Mouse (Mus musculus) embryonic facial prominence, embryonic 14.5 days (tissue): ENCODE data around the gene Syngap1. TPM values are rescaled to one million over a fixed set of nuclear protein-coding genes. Genes with fewer than 3 reads are reported as not detected.
"Not testable (repeated sequence)": the region's sequence is repeated elsewhere in the genome, so short reads cannot be mapped to it uniquely, and the experiment has no call there.

Source experiments
- ATAC-seq: fragments of 200-750 bp; cut with Nextera tagmentation; 2 replicates; pipeline ENCODE4 v1.8.0; 2017; ENCODE audit warnings: low read depth, moderate number of reproducible peaks, moderate TSS enrichment
- DNase-seq: peaks from one replicate; pipeline ENCODE4 v3.0.0-alpha.2; 2015; ENCODE audit warnings: low spot score
- H3K27ac ChIP-seq: fragments of 300-500 bp; sonication (generic); replicated peaks from 2 replicates; pipeline ENCODE4 v1.5.1; 2014; ENCODE audit warnings: low read depth, mild to moderate bottlenecking, low read length, moderate library complexity
- H3K27me3 ChIP-seq: fragments of 300-500 bp; sonication (generic); replicated peaks from 2 replicates; pipeline ENCODE4 v1.6.1; 2014; ENCODE audit warnings: low read length; ENCODE audit not compliant: control insufficient read depth, insufficient read depth
- H3K36me3 ChIP-seq: fragments of 300-500 bp; sonication (generic); 2 replicates; pipeline ENCODE4 v1.6.1; 2014; ENCODE audit warnings: low read length, mixed read lengths; ENCODE audit not compliant: control insufficient read depth, insufficient read depth
- H3K4me1 ChIP-seq: fragments of 300-500 bp; sonication (generic); 2 replicates; pipeline ENCODE4 v1.6.1; 2014; ENCODE audit warnings: antibody characterized with exemption, low read length; ENCODE audit not compliant: control insufficient read depth, insufficient read depth
- H3K4me2 ChIP-seq: fragments of 300-500 bp; sonication (generic); 2 replicates; pipeline ENCODE4 v1.6.1; 2014; ENCODE audit warnings: low read depth, mild to moderate bottlenecking, low read length, moderate library complexity, mixed read lengths
- H3K4me3 ChIP-seq: fragments of 300-500 bp; sonication (generic); 2 replicates; pipeline ENCODE4 v1.5.1; 2014; ENCODE audit warnings: low read depth, mild to moderate bottlenecking, low read length
- H3K9ac ChIP-seq: fragments of 300-500 bp; sonication (generic); 2 replicates; pipeline ENCODE4 v1.6.1; 2014; ENCODE audit warnings: low read depth, mild to moderate bottlenecking, low read length, moderate library complexity, mixed read lengths
- H3K9me3 ChIP-seq: fragments of 300-500 bp; sonication (generic); 2 replicates; pipeline ENCODE4 v1.6.1; 2016; ENCODE audit warnings: low read length; ENCODE audit not compliant: control insufficient read depth
- WGBS: fragments of 180-500 bp; shearing (Covaris S2); extraction: QIAGEN DNeasy Blood & Tissue Kit; methylation state at CpG from one replicate; pipeline ENCODE4 v1.1.7; 2014; 5-methylcytosine and 5-hydroxymethylcytosine counted together
- polyA plus RNA-seq: library from polyadenylated mRNA; unstranded; fragments of >200 nt; fragmentation: Nextera tagmentation; extraction: Ambion mirVana; gene quantifications from 2 replicates; pipeline ENCODE4 v1.2.1, GENCODE M21; 2014

Gene Syngap1
- 1.4 and 2.6 TPM in 2 replicates for polyA plus RNA-seq

DNA sequence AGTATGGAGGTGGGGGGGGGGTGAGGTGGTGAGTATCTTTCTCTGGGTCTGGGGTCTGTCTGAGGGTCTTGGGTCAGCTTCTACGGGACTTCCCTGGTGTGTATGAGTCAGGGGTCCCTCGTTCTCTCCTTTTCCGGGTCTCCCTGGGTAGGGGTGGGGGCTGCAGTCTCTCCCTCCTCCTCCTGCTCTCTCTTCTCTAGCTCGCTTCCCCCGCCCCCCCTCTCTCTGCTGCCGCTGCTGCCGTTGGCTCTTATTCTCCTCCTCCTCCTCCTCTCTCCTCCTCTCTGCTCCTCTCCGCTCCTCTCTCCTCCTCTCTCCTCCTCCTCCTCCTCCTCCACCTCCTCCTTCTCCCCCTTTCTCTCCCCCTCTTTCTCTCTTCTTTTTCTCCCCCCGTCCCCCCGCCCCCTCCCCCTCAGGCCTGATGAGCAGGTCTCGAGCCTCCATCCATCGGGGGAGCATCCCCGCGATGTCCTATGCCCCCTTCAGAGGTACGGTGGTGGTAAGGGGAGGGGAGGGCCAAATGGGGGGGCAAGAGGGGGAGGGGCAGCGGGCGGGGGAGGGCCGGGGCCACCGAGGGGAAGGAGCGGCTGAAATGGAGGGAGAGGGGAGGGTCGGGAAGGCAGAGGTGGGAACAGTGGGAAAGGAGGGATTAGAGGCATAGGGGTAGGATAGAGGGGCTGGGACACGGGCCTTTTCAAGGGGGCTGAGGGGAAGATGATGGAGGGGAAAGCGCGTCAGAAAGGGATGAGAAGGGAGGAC, at the start of gene Syngap1:
Gene Syngap1 (plus strand): TSS at position 223 of the 759 bp plus-strand sequence.
- peak; percentile 3; the same call in 1 of the 2 replicates for ATAC-seq

GRCm38 (mm10) chr17:26892635-26893375, 48.2 kb upstream of the Syngap1 start:
- DNase-seq (peak; percentile 33), ATAC-seq (peak; percentile 64; the same call in 1 of the 2 replicates)
- Histone ChIP-seq H3K4me1 (peaks cover 8% of the 10 kb centered on the region; the same call in 1 of the 2 replicates), H3K36me3 (no peaks in the 10 kb centered on the region), H3K9ac (no peak overlapping the region), H3K27me3 (no peaks in the 10 kb centered on the region), H3K9me3 (no peaks in the 10 kb centered on the region), H3K4me2 (peak overlapping the region; percentile 20; the same call in 1 of the 2 replicates), H3K27ac (peak overlapping the region; percentile 33; the same call in 1 of the 2 replicates), H3K4me3 (no peak overlapping the region)
- WGBS = 44% methylated on average over 16 of the region's 16 CpGs

More for the DNA sequence above, at the start of gene Syngap1:
- Histone ChIP-seq H3K36me3 (peaks cover 14% of the 10 kb centered on the region; the same call in 1 of the 2 replicates), H3K9me3 (no peaks in the 10 kb centered on the region), H3K9ac (peak within 1 kb of the TSS; percentile 72), H3K4me1 (peaks cover 29% of the 10 kb centered on the region), H3K27ac (peak within 1 kb of the TSS; percentile 92), H3K27me3 (no peaks in the 10 kb centered on the region), H3K4me2 (peak within 1 kb of the TSS; percentile 98), H3K4me3 (peak within 1 kb of the TSS; percentile 74)
- 2% methylated on average over 22 of the region's 24 CpGs for WGBS
- peak; percentile 87 for DNase-seq

DNA sequence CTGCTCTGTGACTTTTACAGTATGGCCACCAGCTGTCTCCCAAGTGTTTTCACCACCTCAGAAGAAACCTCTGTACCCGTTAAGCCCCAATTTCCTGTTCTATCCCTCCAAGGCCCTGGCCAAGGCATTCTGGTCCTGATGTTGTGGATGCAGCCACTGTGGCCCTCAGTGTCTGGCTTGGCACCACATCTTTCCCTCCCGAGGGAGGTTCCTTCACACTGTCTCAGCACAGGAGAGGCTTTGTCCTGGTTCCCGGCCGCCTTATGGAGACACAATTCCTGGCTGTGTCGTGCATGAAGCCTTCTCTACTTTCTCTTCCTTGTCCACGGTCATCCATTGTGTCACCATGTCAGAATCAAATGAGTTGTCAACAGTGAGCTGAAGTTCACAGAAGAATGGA, 47.6 kb upstream of the Syngap1 start:
- WGBS = 46% methylated on average over 6 of the region's 6 CpGs
- ATAC-seq = no peak
- Histone ChIP-seq H3K36me3 (no peaks in the 10 kb centered on the region), H3K4me3 (no peak overlapping the region), H3K27me3 (no peaks in the 10 kb centered on the region), H3K9me3 (no peaks in the 10 kb centered on the region), H3K4me2 (no peak overlapping the region), H3K4me1 (peaks cover 8% of the 10 kb centered on the region; the same call in 1 of the 2 replicates), H3K9ac (no peak overlapping the region), H3K27ac (peak overlapping the region; percentile 61)
- no peak for DNase-seq

DNA sequence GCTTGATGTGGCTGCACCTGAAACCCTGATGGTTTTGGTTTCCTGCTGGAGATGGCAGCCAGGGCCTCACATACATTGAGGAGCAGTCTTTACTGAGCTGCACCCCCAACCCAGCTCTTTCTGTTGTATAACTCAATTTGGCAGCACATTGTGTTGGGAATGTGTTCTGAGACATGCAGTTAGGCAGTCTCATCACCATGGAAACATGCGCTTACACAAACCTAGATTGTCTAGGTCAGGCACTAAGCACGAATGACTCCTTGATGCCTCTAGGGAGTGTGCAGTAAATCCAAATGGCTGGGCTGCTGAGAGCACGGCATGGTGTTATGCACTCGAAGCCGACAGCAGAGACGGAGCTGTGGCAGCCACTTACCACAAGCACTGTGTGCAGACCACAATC, 46.7 kb upstream of the Syngap1 start:
- peak; percentile 57 for DNase-seq
- no peaks in the 10 kb centered on the region for H3K27me3 ChIP-seq
- 77% methylated on average over 6 of the region's 6 CpGs for WGBS
- H3K4me3 ChIP-seq = no peak overlapping the region
- peaks cover 8% of the 10 kb centered on the region; the same call in 1 of the 2 replicates for H3K4me1 ChIP-seq
- no peaks in the 10 kb centered on the region for H3K36me3 ChIP-seq
- peak; percentile 34; the same call in 1 of the 2 replicates for ATAC-seq
- H3K9ac ChIP-seq = no peak overlapping the region
- no peak overlapping the region for H3K4me2 ChIP-seq
- H3K9me3 ChIP-seq = no peaks in the 10 kb centered on the region
- no peak overlapping the region for H3K27ac ChIP-seq

DNA sequence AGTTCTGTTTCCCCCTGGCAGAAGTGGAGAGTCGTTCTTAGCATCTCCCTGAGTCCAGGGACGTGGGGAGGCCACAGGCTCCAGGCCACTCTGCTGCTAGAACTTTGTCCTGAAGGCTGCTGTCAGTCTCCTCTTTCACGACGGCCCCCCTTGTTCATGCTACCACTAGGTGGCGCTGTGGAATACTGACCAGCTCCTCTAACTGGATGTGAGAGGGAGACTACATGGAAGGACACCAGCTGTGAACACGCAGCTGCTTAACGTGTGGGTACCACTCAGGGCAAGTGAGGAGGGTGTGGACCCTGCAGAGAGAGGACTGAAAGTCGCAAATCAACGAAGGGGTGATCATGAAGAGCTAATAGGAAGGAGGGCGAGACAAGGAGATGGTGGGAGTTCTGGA, 45.5 kb upstream of the Syngap1 start:
- Histone ChIP-seq H3K36me3 (no peaks in the 10 kb centered on the region), H3K9me3 (no peaks in the 10 kb centered on the region), H3K27ac (no peak overlapping the region), H3K4me2 (no peak overlapping the region), H3K4me1 (peaks cover 8% of the 10 kb centered on the region; the same call in 1 of the 2 replicates), H3K27me3 (no peaks in the 10 kb centered on the region), H3K9ac (no peak overlapping the region), H3K4me3 (no peak overlapping the region)
- ATAC-seq (no peak), DNase-seq (peak; percentile 55)
- 15% methylated on average over 10 of the region's 10 CpGs for WGBS

DNA sequence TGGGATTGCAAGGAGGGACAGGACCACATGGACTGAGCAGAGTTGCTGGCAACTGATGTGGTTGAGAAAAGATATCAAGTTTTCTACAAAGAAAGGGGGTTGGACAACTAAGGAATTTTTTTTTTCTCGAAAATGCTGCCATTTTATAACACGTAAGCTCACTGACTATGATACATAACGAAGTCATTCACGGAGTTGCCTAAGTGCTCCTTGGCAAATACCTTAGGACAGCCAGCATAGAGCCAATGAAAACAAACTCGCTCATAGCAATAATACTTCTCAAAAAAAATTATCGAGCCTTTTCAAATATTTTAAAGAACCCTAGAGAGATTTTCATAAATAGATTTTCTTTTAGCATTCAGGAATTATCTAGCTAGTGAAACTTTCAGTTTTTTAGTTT, 40.1 kb upstream of the Syngap1 start:
- WGBS = 74% methylated on average over 6 of the region's 6 CpGs
- ATAC-seq = no peak
- Histone ChIP-seq H3K27me3 (no peaks in the 10 kb centered on the region), H3K9me3 (no peaks in the 10 kb centered on the region), H3K9ac (no peak overlapping the region), H3K4me2 (no peak overlapping the region), H3K4me1 (no peaks in the 10 kb centered on the region), H3K27ac (no peak overlapping the region), H3K36me3 (no peaks in the 10 kb centered on the region), H3K4me3 (no peak overlapping the region)
- DNase-seq = no peak

GRCm38 (mm10) chr17:26904320-26904719, 36.7 kb upstream of the Syngap1 start:
- ATAC-seq (no peak), DNase-seq (no peak)
- Histone ChIP-seq H3K36me3 (no peaks in the 10 kb centered on the region), H3K4me3 (no peak overlapping the region), H3K4me2 (no peak overlapping the region), H3K4me1 (no peaks in the 10 kb centered on the region), H3K9ac (no peak overlapping the region), H3K27me3 (no peaks in the 10 kb centered on the region), H3K27ac (no peak overlapping the region), H3K9me3 (no peaks in the 10 kb centered on the region)
- 56% methylated on average over 5 of the region's 5 CpGs for WGBS

DNA sequence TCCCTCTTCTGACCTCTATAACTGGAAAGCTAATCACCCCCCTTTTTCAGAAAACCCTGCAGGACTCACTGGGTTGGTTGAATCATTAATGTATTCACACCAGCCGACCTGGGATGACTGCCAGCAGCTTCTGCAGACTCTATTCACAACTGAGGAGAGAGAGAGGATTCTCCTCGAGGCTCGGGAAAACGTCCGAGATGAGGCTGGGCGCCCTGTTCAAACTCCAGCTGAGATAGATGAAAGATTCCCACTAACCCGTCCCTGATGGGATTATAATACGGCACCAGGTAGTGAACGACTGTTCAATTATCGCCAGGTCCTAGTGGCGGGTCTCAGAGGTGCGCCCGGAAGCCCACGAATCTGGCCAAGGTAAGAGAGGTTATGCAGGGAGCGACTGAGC, 33.5 kb upstream of the Syngap1 start:
- H3K36me3 ChIP-seq, H3K9me3 ChIP-seq, H3K27me3 ChIP-seq, DNase-seq, H3K4me3 ChIP-seq, H3K4me1 ChIP-seq, H3K27ac ChIP-seq, H3K4me2 ChIP-seq, H3K9ac ChIP-seq, ATAC-seq: not testable (repeated sequence)
- 91% methylated on average over 14 of the region's 15 CpGs for WGBS
